Mouse (Mus musculus): ENCODE results near the gene Mtfr1l. TPM values are rescaled to one million over a fixed set of nuclear protein-coding genes. Genes with fewer than 3 reads are reported as not detected.
"Not testable (repeated sequence)": the region's sequence is repeated elsewhere in the genome, so short reads cannot be mapped to it uniquely, and the experiment has no call there.

Mtfr1l gene
- polyA plus RNA-seq, 1 experiment from 2014 or later = 135 TPM

DNA sequence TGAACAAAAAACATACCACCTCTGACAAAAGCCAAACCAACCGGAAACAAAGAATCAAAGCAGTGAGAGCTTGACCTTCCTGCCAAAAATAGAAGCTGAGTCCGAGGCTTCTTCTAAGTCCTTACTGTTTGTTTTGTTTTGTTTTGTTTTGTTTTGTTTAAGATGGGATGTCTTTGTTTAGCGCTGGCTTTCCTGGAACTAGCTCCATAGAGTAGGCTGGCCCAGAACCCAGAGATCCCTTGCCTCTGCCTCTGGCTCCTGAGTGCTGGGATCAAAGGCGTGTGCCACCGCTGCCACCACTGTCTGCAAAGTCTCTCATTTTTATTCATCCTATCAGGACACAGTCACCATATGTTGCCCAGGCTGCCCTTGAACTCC is 39.7 kb downstream of the Mtfr1l start:
- Histone ChIP-seq H3K27ac (ENCODE audit: low read depth, low read length) (no peak overlapping the region), H3K4me1 (replicated peaks; ENCODE audit: control insufficient read depth, insufficient read depth, low read length) (peaks cover 6% of the 10 kb centered on the region; the same call in 1 of the 2 replicates), H3K9ac (ENCODE audit: low read length) (no peak overlapping the region), H3K27me3 (ENCODE audit: control insufficient read depth, insufficient read depth, low read length) (no peaks in the 10 kb centered on the region), H3K4me3 (ENCODE audit: low read depth, low read length) (no peak overlapping the region), H3K36me3 (ENCODE audit: control insufficient read depth, insufficient read depth, low read length) (no peaks in the 10 kb centered on the region), H3K9me3 (ENCODE audit: control insufficient read depth, low read length) (no peaks in the 10 kb centered on the region), H3K4me2 (ENCODE audit: low read depth, low read length, severe bottlenecking) (no peak overlapping the region)
- DNase-seq (ENCODE audit: low spot score) (no peak), ATAC-seq (replicated peaks; ENCODE audit: low FRiP score) (no peak)
- WGBS = 66% methylated on average over 5 of the region's 5 CpGs

DNA sequence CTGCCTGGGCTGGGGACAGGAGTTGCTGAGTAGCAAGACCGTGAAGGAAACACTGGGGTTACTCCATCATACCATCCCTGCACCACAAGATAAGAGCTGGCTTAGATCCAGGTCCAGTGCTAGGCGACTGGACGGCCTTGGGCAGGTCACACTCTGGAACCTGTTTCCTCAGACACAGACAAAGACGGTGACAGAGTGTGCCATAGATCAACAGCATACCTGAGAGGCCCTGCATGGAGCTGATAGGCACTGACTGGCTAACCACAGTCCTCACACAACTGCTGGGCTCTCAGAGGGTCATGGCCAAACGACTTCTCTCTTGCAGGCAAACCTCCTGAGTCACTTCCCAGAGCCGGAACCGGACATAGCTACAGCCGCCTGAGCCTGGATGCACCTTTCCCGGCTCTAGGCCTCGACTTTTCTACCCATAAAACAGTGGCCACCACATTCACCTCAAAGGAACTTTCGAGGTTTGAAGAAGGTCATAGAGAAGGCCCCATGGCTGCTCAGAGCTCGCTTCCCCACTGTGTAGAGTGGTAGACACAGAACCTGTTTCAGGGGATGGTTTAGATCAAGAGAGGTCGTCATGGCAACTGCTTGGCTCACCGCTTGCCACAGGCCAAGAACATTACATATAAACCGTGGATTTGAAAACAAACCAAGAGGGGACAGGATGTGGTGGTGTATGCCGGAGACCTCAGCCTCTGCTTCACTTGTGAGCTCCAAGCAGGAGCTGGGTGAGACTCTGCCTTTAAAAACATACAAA is 40.2 kb downstream of the Mtfr1l start:
- ATAC-seq (replicated peaks; ENCODE audit: low FRiP score) (no peak), DNase-seq (ENCODE audit: low spot score) (no peak)
- Histone ChIP-seq H3K4me2 (ENCODE audit: low read depth, low read length, severe bottlenecking) (no peak overlapping the region), H3K4me1 (replicated peaks; ENCODE audit: control insufficient read depth, insufficient read depth, low read length) (peaks cover 6% of the 10 kb centered on the region; the same call in 1 of the 2 replicates), H3K27me3 (ENCODE audit: control insufficient read depth, insufficient read depth, low read length) (no peaks in the 10 kb centered on the region), H3K36me3 (ENCODE audit: control insufficient read depth, insufficient read depth, low read length) (no peaks in the 10 kb centered on the region), H3K9ac (ENCODE audit: low read length) (no peak overlapping the region), H3K27ac (ENCODE audit: low read depth, low read length) (no peak overlapping the region), H3K9me3 (ENCODE audit: control insufficient read depth, low read length) (no peaks in the 10 kb centered on the region), H3K4me3 (ENCODE audit: low read depth, low read length) (no peak overlapping the region)
- WGBS = 76% methylated on average over 16 of the region's 16 CpGs

DNA sequence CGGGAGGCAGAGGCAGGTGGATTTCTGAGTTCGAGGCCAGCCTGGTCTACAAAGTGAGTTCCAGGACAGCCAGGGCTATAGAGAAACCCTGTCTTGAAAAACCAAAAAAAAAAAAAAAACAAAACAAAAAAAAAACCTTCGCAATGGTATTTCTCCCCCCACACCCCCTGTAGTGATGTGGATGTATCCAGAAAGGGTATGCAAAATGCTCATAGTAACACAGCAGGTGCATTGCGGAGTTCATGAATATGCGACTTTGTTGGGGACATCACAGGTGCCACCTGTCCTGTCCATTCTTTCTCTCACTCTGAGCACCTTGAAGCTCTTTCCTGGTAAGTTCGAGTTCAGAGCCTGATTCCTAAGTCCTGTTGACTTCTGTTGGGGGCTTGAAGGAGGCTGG is 41.0 kb downstream of the Mtfr1l start:
- not testable (repeated sequence) for H3K4me1 ChIP-seq (replicated peaks; ENCODE audit: control insufficient read depth, insufficient read depth, low read length); H3K9ac ChIP-seq (ENCODE audit: low read length); H3K4me2 ChIP-seq (ENCODE audit: low read depth, low read length, severe bottlenecking); H3K27ac ChIP-seq (ENCODE audit: low read depth, low read length); DNase-seq (ENCODE audit: low spot score); H3K9me3 ChIP-seq (ENCODE audit: control insufficient read depth, low read length); H3K4me3 ChIP-seq (ENCODE audit: low read depth, low read length); H3K36me3 ChIP-seq (ENCODE audit: control insufficient read depth, insufficient read depth, low read length); ATAC-seq (replicated peaks; ENCODE audit: low FRiP score); H3K27me3 ChIP-seq (ENCODE audit: control insufficient read depth, insufficient read depth, low read length)
- 89% methylated on average over 6 of the region's 6 CpGs for WGBS

DNA sequence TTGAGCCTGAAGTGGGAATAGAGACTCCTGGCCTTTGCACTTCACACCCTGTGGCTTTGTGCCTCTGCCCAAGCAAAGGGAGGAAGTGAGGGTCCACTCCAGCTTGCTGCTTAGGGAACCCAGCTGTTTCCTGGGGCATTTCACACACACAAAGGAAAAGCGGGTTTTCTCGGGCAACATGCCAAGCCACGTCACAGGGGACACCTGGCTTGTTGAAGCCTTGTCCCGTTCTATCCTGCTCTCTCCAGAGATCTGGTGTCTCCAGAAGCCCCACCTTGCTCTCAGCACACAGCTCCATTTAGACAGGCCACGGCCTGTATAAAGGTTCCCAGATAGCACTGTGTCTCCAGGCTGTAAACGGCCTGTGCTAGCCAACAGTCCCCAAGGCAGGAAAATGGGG is 43.5 kb downstream of the Mtfr1l start:
- peaks cover 3% of the 10 kb centered on the region; the same call in 1 of the 2 replicates for H3K4me1 ChIP-seq (replicated peaks; ENCODE audit: control insufficient read depth, insufficient read depth, low read length)
- no peak overlapping the region for H3K9ac ChIP-seq (ENCODE audit: low read length)
- no peaks in the 10 kb centered on the region for H3K9me3 ChIP-seq (ENCODE audit: control insufficient read depth, low read length)
- no peak for ATAC-seq (replicated peaks; ENCODE audit: low FRiP score)
- no peak overlapping the region for H3K27ac ChIP-seq (ENCODE audit: low read depth, low read length)
- DNase-seq (ENCODE audit: low spot score) = no peak
- H3K4me3 ChIP-seq (ENCODE audit: low read depth, low read length) = no peak overlapping the region
- no peaks in the 10 kb centered on the region for H3K27me3 ChIP-seq (ENCODE audit: control insufficient read depth, insufficient read depth, low read length)
- WGBS = 91% methylated on average over 6 of the region's 6 CpGs
- no peaks in the 10 kb centered on the region for H3K36me3 ChIP-seq (ENCODE audit: control insufficient read depth, insufficient read depth, low read length)
- no peak overlapping the region for H3K4me2 ChIP-seq (ENCODE audit: low read depth, low read length, severe bottlenecking)

DNA sequence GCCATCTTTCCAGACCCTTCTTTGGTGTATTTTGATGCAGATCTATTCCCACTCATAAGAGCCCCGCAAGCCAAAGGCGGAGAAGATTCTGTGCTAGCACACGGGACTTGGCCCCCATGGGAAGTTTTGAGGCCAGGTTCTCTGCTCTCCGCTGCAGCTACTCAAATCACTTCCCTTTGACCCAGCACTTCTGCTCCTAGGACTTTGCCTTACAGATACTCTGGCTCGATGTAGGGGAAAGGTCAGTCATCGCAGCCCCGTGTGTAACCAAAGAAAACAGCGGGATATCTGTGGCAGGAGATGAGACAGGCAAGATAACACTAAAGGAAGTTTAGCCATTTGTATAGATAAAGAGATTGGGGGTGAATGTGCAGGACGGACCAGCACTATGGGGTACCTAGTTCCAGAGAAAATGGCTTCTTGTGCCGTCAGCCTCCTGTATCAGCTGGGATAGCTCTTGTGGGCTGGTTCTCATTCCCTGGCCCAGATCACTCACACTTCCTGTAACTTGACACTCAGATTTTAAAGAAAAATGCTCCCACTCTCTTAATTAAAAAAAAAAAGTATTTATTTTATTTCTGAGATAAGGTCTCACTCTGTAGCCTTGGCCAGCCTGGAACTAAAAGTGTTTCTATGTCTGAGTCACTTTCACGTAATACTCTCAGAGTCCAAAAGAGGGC is 45.1 kb downstream of the Mtfr1l start:
- no peak overlapping the region for H3K9ac ChIP-seq (ENCODE audit: low read length)
- H3K27me3 ChIP-seq (ENCODE audit: control insufficient read depth, insufficient read depth, low read length) = no peaks in the 10 kb centered on the region
- no peaks in the 10 kb centered on the region for H3K36me3 ChIP-seq (ENCODE audit: control insufficient read depth, insufficient read depth, low read length)
- no peaks in the 10 kb centered on the region for H3K9me3 ChIP-seq (ENCODE audit: control insufficient read depth, low read length)
- H3K27ac ChIP-seq (ENCODE audit: low read depth, low read length) = no peak overlapping the region
- H3K4me2 ChIP-seq (ENCODE audit: low read depth, low read length, severe bottlenecking) = no peak overlapping the region
- DNase-seq (ENCODE audit: low spot score) (no peak), ATAC-seq (replicated peaks; ENCODE audit: low FRiP score) (no peak)
- no peaks in the 10 kb centered on the region for H3K4me1 ChIP-seq (replicated peaks; ENCODE audit: control insufficient read depth, insufficient read depth, low read length)
- 90% methylated on average over 11 of the region's 11 CpGs for WGBS
- no peak overlapping the region for H3K4me3 ChIP-seq (ENCODE audit: low read depth, low read length)

DNA sequence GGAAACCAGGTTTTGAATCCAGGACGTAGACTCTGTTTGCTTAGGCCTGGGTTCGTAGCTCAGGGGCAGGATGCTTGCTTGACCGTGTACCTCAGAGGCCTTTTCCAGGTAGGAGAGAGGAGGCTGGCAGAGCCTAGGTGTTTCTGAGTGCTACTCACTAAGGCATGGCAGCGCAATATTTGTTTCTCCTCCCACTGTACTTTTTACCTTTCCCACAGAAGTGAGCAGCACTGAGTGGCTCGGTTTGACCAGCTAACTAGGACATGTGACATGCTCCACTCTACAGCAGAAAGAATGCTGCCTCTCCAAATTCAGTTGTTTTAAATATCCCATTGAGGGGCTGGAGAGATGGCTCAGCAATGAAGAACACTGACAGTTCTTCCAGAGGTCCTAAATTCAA is 47.0 kb downstream of the Mtfr1l start:
- 94% methylated on average over 5 of the region's 5 CpGs for WGBS
- no peaks in the 10 kb centered on the region for H3K4me1 ChIP-seq (replicated peaks; ENCODE audit: control insufficient read depth, insufficient read depth, low read length)
- no peaks in the 10 kb centered on the region for H3K36me3 ChIP-seq (ENCODE audit: control insufficient read depth, insufficient read depth, low read length)
- H3K27ac ChIP-seq (ENCODE audit: low read depth, low read length) = no peak overlapping the region
- DNase-seq (ENCODE audit: low spot score) (no peak), ATAC-seq (replicated peaks; ENCODE audit: low FRiP score) (no peak)
- no peak overlapping the region for H3K4me3 ChIP-seq (ENCODE audit: low read depth, low read length)
- no peaks in the 10 kb centered on the region for H3K27me3 ChIP-seq (ENCODE audit: control insufficient read depth, insufficient read depth, low read length)
- H3K9ac ChIP-seq (ENCODE audit: low read length) = no peak overlapping the region
- H3K9me3 ChIP-seq (ENCODE audit: control insufficient read depth, low read length) = no peaks in the 10 kb centered on the region
- H3K4me2 ChIP-seq (ENCODE audit: low read depth, low read length, severe bottlenecking) = no peak overlapping the region

DNA sequence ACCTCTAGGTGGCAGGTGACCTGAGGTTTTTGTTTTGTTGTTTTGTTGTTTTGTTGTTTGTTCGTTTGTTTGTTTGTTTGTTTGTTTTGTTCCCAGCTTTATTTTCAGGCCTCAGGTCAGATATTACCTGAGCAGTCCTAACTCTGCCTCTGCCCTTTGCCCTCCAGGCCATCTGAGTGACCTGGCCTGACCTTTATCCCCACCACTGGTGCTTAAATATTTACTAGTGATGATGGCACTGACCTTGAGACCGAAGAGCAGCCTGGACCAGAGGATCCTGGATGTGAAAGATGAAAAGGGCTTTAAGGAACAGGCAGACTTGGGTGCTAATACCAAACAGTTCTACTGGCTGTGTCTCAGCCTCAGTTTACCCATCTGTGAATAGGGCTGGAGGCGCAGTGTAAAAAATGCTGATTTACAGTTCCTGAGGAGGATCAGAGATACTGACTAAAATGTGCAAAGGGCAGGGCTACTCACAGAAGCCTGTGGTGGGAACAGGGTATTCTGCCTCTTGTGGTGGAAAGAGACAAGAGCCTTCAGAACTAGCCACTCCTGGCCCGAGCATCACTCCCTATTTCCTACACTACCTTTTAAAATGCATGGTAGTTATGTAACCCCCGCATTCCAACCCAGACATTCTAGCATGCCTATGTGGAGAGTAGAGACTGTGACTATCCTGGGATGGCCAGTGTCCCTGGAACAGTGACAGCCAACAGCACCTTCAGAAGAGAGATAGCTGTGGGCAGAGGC is 49.9 kb downstream of the Mtfr1l start:
- DNase-seq (ENCODE audit: low spot score) = no peak
- H3K27me3 ChIP-seq (ENCODE audit: control insufficient read depth, insufficient read depth, low read length) = no peaks in the 10 kb centered on the region
- no peaks in the 10 kb centered on the region for H3K4me1 ChIP-seq (replicated peaks; ENCODE audit: control insufficient read depth, insufficient read depth, low read length)
- ATAC-seq (replicated peaks; ENCODE audit: low FRiP score) = no peak
- H3K27ac ChIP-seq (ENCODE audit: low read depth, low read length) = no peak overlapping the region
- no peaks in the 10 kb centered on the region for H3K36me3 ChIP-seq (ENCODE audit: control insufficient read depth, insufficient read depth, low read length)
- 88% methylated on average over 5 of the region's 5 CpGs for WGBS
- H3K9me3 ChIP-seq (ENCODE audit: control insufficient read depth, low read length) = no peaks in the 10 kb centered on the region
- no peak overlapping the region for H3K4me2 ChIP-seq (ENCODE audit: low read depth, low read length, severe bottlenecking)
- no peak overlapping the region for H3K9ac ChIP-seq (ENCODE audit: low read length)
- no peak overlapping the region for H3K4me3 ChIP-seq (ENCODE audit: low read depth, low read length)

DNA sequence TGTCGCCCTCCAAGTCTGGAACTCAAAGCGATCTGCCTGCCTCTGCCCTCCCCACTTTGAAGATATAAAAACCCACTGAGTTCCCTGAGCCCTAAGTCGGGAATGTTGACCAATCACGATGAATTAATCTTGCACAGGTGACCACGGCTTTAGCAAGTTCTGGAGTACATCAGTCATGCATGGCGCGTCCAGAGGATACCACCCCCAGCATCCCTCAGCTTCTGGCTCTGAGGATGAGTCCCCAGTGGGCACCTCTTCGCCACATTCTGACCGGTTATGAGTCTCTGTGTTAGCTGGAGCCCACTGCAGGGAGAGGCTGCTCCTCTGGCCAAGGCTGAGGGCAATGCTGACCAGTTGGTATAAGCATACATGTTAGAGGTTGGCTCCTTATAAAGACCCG is 51.0 kb downstream of the Mtfr1l start:
- Histone ChIP-seq H3K27me3 (ENCODE audit: control insufficient read depth, insufficient read depth, low read length) (no peaks in the 10 kb centered on the region), H3K9ac (ENCODE audit: low read length) (no peak overlapping the region), H3K9me3 (ENCODE audit: control insufficient read depth, low read length) (no peaks in the 10 kb centered on the region), H3K4me3 (ENCODE audit: low read depth, low read length) (no peak overlapping the region), H3K4me2 (ENCODE audit: low read depth, low read length, severe bottlenecking) (no peak overlapping the region), H3K36me3 (ENCODE audit: control insufficient read depth, insufficient read depth, low read length) (no peaks in the 10 kb centered on the region), H3K27ac (ENCODE audit: low read depth, low read length) (no peak overlapping the region), H3K4me1 (replicated peaks; ENCODE audit: control insufficient read depth, insufficient read depth, low read length) (no peaks in the 10 kb centered on the region)
- DNase-seq (ENCODE audit: low spot score) = no peak
- ATAC-seq (replicated peaks; ENCODE audit: low FRiP score) = no peak
- WGBS = 85% methylated on average over 10 of the region's 10 CpGs

All from forebrain, embryonic 11.5 days (tissue).